Mouse (Mus musculus) embryonic facial prominence, embryonic 14.5 days (tissue): ENCODE measurements at regions not wholly inside any gene's neighbourhood (a gene's known extent, or its start where the extent isn't known, plus 50 kb on each side); places are given as distances from the start of the nearest gene placed in this dataset.

ENCODE experiments used
- ATAC-seq: fragments of 200-750 bp; cut with Nextera tagmentation; 2 replicates; pipeline ENCODE4 v1.8.0; 2017; ENCODE audit warnings: low read depth, moderate number of reproducible peaks, moderate TSS enrichment
- DNase-seq: peaks from one replicate; pipeline ENCODE4 v3.0.0-alpha.2; 2015; ENCODE audit warnings: low spot score
- H3K27ac ChIP-seq: fragments of 300-500 bp; sonication (generic); replicated peaks from 2 replicates; pipeline ENCODE4 v1.5.1; 2014; ENCODE audit warnings: low read depth, mild to moderate bottlenecking, low read length, moderate library complexity
- H3K27me3 ChIP-seq: fragments of 300-500 bp; sonication (generic); replicated peaks from 2 replicates; pipeline ENCODE4 v1.6.1; 2014; ENCODE audit warnings: low read length; ENCODE audit not compliant: control insufficient read depth, insufficient read depth
- H3K36me3 ChIP-seq: fragments of 300-500 bp; sonication (generic); 2 replicates; pipeline ENCODE4 v1.6.1; 2014; ENCODE audit warnings: low read length, mixed read lengths; ENCODE audit not compliant: control insufficient read depth, insufficient read depth
- H3K4me1 ChIP-seq: fragments of 300-500 bp; sonication (generic); 2 replicates; pipeline ENCODE4 v1.6.1; 2014; ENCODE audit warnings: antibody characterized with exemption, low read length; ENCODE audit not compliant: control insufficient read depth, insufficient read depth
- H3K4me2 ChIP-seq: fragments of 300-500 bp; sonication (generic); 2 replicates; pipeline ENCODE4 v1.6.1; 2014; ENCODE audit warnings: low read depth, mild to moderate bottlenecking, low read length, moderate library complexity, mixed read lengths
- H3K4me3 ChIP-seq: fragments of 300-500 bp; sonication (generic); 2 replicates; pipeline ENCODE4 v1.5.1; 2014; ENCODE audit warnings: low read depth, mild to moderate bottlenecking, low read length
- H3K9ac ChIP-seq: fragments of 300-500 bp; sonication (generic); 2 replicates; pipeline ENCODE4 v1.6.1; 2014; ENCODE audit warnings: low read depth, mild to moderate bottlenecking, low read length, moderate library complexity, mixed read lengths
- H3K9me3 ChIP-seq: fragments of 300-500 bp; sonication (generic); 2 replicates; pipeline ENCODE4 v1.6.1; 2016; ENCODE audit warnings: low read length; ENCODE audit not compliant: control insufficient read depth
- WGBS: fragments of 180-500 bp; shearing (Covaris S2); extraction: QIAGEN DNeasy Blood & Tissue Kit; methylation state at CpG from one replicate; pipeline ENCODE4 v1.1.7; 2014; 5-methylcytosine and 5-hydroxymethylcytosine counted together

DNA sequence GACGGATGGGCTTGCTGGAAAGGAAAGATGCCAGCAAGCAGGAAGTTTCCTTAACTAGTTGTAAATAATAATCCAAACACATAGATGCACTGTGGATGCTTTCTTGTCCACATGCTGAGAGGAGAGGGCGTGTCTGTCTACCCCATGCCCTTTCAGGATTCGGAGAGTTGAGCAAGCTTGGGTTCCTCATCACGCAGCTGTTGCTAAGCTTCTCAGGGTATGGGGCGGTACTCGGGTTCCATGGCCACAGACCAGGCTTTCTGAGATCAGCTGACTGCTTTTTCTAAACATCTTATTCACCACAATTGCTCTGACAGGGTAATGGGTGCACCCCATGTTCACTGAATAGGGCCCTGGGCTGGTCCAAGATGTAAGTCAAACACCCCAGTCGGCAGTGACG, 310.2 kb upstream of the Jarid2 start:
- no peak overlapping the region for H3K27ac ChIP-seq

DNA sequence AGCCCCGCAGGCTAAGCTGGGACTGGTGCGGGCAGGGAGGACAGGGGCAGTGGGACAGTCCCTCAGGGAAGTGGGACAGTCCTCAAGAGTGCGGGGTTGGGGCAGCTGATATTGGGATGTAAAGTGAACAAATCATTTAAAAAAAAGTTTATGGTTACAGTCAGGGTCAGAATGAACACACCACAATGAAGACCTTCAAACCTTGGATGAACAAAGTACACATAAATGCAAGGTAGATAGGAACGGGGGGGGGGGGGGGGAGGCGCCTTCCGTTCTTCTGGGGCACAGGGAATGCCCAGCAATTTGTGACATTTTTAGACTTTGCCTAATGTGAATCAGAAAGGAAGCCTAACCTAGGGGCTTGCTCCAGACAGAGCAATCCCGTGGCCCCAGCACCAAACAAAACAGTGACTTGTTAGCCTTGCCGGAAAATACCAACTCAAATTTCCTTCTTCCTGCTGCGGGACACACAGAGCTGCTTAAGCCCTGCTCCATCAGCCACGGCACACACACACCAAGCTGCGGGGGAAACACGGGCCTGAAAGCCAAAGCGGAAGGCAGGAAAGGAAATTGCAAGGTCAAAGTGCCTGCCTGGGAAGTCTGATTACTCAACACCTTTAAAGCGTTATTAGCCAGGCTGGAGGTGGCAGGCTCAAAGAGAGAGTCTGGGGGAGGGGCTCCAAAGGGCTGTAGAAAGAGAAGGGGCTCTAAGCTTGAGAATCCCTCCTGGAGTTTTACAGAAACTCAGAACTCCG, 309.6 kb upstream of the Jarid2 start:
- no peak overlapping the region for H3K4me3 ChIP-seq
- 12% methylated on average over 14 of the region's 15 CpGs for WGBS

More for the DNA sequence above, 310.2 kb upstream of the Jarid2 start:
- H3K4me3 ChIP-seq = no peak overlapping the region
- H3K9ac ChIP-seq = no peak overlapping the region
- no peaks in the 10 kb centered on the region for H3K36me3 ChIP-seq
- no peaks in the 10 kb centered on the region for H3K27me3 ChIP-seq
- 66% methylated on average over 8 of the region's 8 CpGs for WGBS
- H3K9me3 ChIP-seq = no peaks in the 10 kb centered on the region
- H3K4me2 ChIP-seq = no peak overlapping the region
- ATAC-seq (no peak), DNase-seq (no peak)
- peaks cover 21% of the 10 kb centered on the region for H3K4me1 ChIP-seq

DNA sequence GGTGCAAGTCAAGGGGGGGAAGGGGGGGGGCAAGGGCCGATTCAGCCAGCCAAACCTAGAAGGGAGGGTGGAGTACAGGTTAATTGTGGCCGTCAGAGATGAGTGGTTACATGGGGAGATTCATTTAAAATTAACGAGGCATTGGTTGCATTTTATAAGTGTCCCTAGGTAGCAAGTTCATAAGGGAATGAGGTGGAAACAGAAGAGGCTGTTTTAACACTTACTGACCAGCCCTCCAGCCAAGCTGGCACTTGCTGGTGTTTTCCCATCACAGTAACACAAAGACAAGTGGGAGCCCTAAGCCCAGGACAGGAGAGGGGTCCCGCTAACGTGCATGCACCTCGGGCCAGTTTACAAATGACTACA, 309.1 kb upstream of the Jarid2 start:
- Histone ChIP-seq H3K27me3 (no peaks in the 10 kb centered on the region), H3K36me3 (no peaks in the 10 kb centered on the region), H3K4me3 (no peak overlapping the region), H3K9me3 (no peaks in the 10 kb centered on the region), H3K9ac (0 out of 2 replicates have a peak overlapping the region, but pooled peaks have one; percentile 5), H3K27ac (no peak overlapping the region), H3K4me2 (peak overlapping the region; percentile 27), H3K4me1 (peaks cover 21% of the 10 kb centered on the region)
- DNase-seq (no peak), ATAC-seq (no peak)
- 36% methylated on average over 6 of the region's 6 CpGs for WGBS

More for the DNA sequence above, 309.6 kb upstream of the Jarid2 start:
- Histone ChIP-seq H3K4me2 (peak overlapping the region; percentile 27), H3K27ac (no peak overlapping the region), H3K9ac (0 out of 2 replicates have a peak overlapping the region, but pooled peaks have one; percentile 5), H3K9me3 (no peaks in the 10 kb centered on the region), H3K4me1 (peaks cover 21% of the 10 kb centered on the region), H3K36me3 (no peaks in the 10 kb centered on the region), H3K27me3 (no peaks in the 10 kb centered on the region)
- DNase-seq (peak; percentile 67), ATAC-seq (peak; percentile 37; the same call in 1 of the 2 replicates)

DNA sequence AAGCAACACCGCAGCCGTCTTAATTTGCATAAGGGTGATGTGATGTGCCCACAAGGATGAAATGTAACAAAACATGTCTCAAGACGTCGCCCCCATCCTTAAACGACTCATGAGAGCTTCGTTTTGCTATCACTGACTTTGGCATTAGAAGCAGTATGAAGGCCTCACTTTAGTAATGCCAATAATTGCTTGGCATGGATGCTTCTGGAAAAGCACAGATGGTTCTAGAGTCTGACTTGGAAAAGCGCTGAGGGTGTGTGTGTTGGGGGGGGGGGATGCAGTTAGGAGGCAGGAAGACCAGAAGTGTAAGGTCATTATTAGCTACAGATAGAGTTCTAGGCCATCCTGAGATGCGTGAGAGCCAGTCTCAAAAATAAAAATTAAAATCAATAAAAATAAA, 308.3 kb upstream of the Jarid2 start:
- 91% methylated on average over 8 of the region's 8 CpGs for WGBS
- Histone ChIP-seq H3K4me1 (peaks cover 21% of the 10 kb centered on the region), H3K9ac (no peak overlapping the region), H3K27ac (no peak overlapping the region), H3K4me2 (no peak overlapping the region), H3K9me3 (no peaks in the 10 kb centered on the region), H3K4me3 (no peak overlapping the region), H3K36me3 (no peaks in the 10 kb centered on the region), H3K27me3 (no peaks in the 10 kb centered on the region)
- no peak for DNase-seq
- no peak for ATAC-seq

DNA sequence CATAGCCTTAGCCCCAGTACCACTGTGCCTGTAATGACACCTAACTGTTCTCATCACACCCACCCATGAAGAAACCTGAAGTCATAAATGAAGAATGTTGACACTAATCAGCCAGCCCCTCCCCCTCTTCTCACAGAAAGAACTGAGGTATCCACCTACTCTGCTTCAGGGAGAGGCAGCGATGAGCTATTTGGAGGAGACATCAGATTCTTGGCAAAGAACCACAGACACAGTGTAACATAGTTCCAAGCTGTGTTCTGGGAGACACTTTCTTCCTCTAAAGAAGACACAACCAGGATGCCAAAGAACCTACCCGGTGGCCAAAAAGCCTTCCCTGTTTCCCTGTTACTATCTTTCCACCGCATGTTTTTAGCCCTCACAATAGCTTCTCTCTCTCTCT, 307.8 kb upstream of the Jarid2 start:
- no peaks in the 10 kb centered on the region for H3K36me3 ChIP-seq
- no peak overlapping the region for H3K4me3 ChIP-seq
- H3K9me3 ChIP-seq = no peaks in the 10 kb centered on the region
- no peaks in the 10 kb centered on the region for H3K27me3 ChIP-seq
- WGBS = 82% methylated on average over 3 of the region's 3 CpGs
- no peak overlapping the region for H3K4me2 ChIP-seq
- H3K9ac ChIP-seq = no peak overlapping the region
- no peak for DNase-seq
- peaks cover 21% of the 10 kb centered on the region for H3K4me1 ChIP-seq
- ATAC-seq = no peak
- H3K27ac ChIP-seq = no peak overlapping the region

DNA sequence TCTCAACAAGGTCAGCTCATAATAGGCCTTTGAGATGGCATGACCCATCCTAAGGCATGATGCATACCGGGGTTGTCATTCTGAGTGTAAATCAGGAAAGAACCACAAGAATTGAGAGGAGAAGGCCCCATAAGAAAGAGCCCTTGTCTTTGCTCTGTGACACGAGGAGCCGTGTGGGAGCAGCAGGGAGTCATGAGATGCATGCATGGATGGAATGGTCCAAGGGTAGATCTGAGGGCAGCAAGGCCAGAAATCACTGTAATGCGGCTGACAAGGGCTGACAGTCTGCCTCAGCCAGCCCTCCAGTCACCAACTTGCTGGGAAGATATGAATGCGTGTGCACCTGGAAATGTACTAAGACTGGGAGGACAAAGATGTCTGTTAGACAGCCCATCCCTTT, 307.4 kb upstream of the Jarid2 start:
- Histone ChIP-seq H3K36me3 (no peaks in the 10 kb centered on the region), H3K4me3 (no peak overlapping the region), H3K4me1 (peaks cover 18% of the 10 kb centered on the region), H3K9me3 (no peaks in the 10 kb centered on the region), H3K9ac (no peak overlapping the region), H3K27me3 (no peaks in the 10 kb centered on the region), H3K27ac (no peak overlapping the region), H3K4me2 (no peak overlapping the region)
- no peak for ATAC-seq
- no peak for DNase-seq
- WGBS = 73% methylated on average over 5 of the region's 5 CpGs

DNA sequence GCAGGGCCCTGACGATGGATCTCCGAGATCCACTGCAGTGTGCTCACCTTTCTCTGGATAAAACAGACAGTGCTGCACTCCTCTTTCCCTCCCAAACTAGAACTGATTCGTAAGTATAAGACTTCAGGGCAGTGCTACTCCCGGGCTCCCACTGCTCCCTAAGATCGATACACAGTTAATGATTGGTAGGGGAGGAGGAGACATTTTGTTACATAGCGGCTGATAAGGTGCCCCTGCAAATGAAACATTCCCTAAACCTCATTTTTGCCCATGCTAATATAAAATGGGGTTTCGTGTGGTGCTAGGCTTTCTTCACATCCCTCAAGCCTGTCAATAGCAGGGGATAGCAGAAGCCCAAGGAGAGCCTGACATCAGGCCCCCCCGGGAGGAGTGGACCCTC, 298.8 kb upstream of the Jarid2 start:
- Histone ChIP-seq H3K4me1 (no peaks in the 10 kb centered on the region), H3K27me3 (no peaks in the 10 kb centered on the region), H3K9me3 (no peaks in the 10 kb centered on the region), H3K4me3 (no peak overlapping the region), H3K9ac (no peak overlapping the region), H3K36me3 (no peaks in the 10 kb centered on the region), H3K4me2 (no peak overlapping the region), H3K27ac (no peak overlapping the region)
- DNase-seq (no peak), ATAC-seq (no peak)
- WGBS = 88% methylated on average over 8 of the region's 8 CpGs

DNA sequence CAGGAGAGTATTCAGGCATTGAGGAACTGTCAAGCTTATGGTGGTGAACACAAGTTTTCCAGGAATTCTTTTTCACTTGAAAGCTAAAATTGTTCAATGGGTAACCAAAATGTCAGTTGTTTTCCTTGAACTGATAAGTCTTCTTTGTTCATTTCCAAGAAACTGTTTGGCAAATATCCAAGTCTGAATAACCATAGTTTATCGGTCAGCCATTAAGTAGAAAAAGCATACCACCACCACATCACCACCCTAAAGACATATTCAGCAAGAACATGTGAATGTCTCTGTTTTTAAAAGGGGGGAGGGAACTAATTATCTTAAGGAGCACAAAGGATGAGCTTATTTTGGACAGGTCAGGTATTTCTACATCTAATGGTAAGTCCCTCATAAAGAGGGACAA, 291.6 kb upstream of the Jarid2 start:
- no peaks in the 10 kb centered on the region for H3K36me3 ChIP-seq
- ATAC-seq (no peak), DNase-seq (no peak)
- WGBS = 86% methylated on average over 1 of the region's 1 CpGs
- no peak overlapping the region for H3K9ac ChIP-seq
- no peak overlapping the region for H3K27ac ChIP-seq
- H3K4me1 ChIP-seq = no peaks in the 10 kb centered on the region
- H3K4me2 ChIP-seq = no peak overlapping the region
- H3K4me3 ChIP-seq = no peak overlapping the region
- H3K9me3 ChIP-seq = no peaks in the 10 kb centered on the region
- H3K27me3 ChIP-seq = no peaks in the 10 kb centered on the region

DNA sequence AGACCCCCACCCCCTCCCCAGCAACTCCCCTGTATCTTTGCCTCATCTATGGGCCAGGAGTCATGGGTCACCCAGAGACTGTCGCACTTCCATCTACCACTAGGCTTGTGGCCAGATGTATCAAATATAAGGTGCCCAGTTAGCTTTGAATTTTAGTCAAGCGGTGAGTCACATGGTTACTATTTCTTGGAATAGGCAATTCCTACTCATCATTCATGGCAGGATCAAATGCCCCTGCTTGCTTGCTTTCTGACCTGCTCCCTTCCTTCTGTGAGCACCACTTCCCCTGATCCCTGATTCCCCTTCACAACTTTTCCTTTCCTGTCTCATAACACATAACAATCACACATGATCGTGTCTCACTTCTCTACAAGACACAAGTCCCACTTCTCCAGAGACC, 288.2 kb upstream of the Jarid2 start:
- Histone ChIP-seq H3K36me3 (no peaks in the 10 kb centered on the region), H3K4me2 (no peak overlapping the region), H3K9ac (no peak overlapping the region), H3K4me3 (no peak overlapping the region), H3K4me1 (no peaks in the 10 kb centered on the region), H3K27me3 (no peaks in the 10 kb centered on the region), H3K9me3 (no peaks in the 10 kb centered on the region), H3K27ac (no peak overlapping the region)
- no peak for DNase-seq
- WGBS = 75% methylated on average over 3 of the region's 3 CpGs
- no peak for ATAC-seq
